Mouse (Mus musculus): ENCODE data around the gene Pou6f2. TPM values are rescaled to one million over a fixed set of nuclear protein-coding genes. Genes with fewer than 3 reads are reported as not detected.

Gene Pou6f2
- polyA plus RNA-seq, 1 experiment = not detected

GRCm38 (mm10) chr13:18133193-18133592, 264.3 kb downstream of the Pou6f2 start:
- TF ChIP-seq GATA1 (IDR thresholded peaks at IDR 0.05; ENCODE audit: low read length) = no peak

GRCm38 (mm10) chr13:18131324-18131723, 266.2 kb downstream of the Pou6f2 start:
- no peak for TF ChIP-seq GATA1 (IDR thresholded peaks at IDR 0.05; ENCODE audit: low read length)

GRCm38 (mm10) chr13:18129697-18130096, 267.8 kb downstream of the Pou6f2 start:
- no peak for TF ChIP-seq GATA1 (IDR thresholded peaks at IDR 0.05; ENCODE audit: low read length)

- no peak for TF ChIP-seq GATA1 (IDR thresholded peaks at IDR 0.05; ENCODE audit: low read length)
These were observed 268.7 kb downstream of the Pou6f2 start for GRCm38 (mm10) chr13:18128826-18129225.

- no peak for TF ChIP-seq GATA1 (IDR thresholded peaks at IDR 0.05; ENCODE audit: low read length)
These were observed 269.4 kb downstream of the Pou6f2 start for GRCm38 (mm10) chr13:18128053-18128452.

- TF ChIP-seq GATA1 (IDR thresholded peaks at IDR 0.05; ENCODE audit: low read length) = no peak
These were observed 271.4 kb downstream of the Pou6f2 start for GRCm38 (mm10) chr13:18126111-18126510.

- TF ChIP-seq GATA1 (IDR thresholded peaks at IDR 0.05; ENCODE audit: low read length) = no peak
These were observed 272.1 kb downstream of the Pou6f2 start for GRCm38 (mm10) chr13:18125226-18126000.

GRCm38 (mm10) chr13:18124368-18124767, 273.1 kb downstream of the Pou6f2 start:
- TF ChIP-seq GATA1 (IDR thresholded peaks at IDR 0.05; ENCODE audit: low read length) = no peak

GRCm38 (mm10) chr13:18120406-18120805, 277.1 kb downstream of the Pou6f2 start:
- no peak for TF ChIP-seq GATA1 (IDR thresholded peaks at IDR 0.05; ENCODE audit: low read length)

GRCm38 (mm10) chr13:18081443-18082119, 315.9 kb downstream of the Pou6f2 start:
- no peak for TF ChIP-seq GATA1 (IDR thresholded peaks at IDR 0.05; ENCODE audit: low read length)

Measured in G1E-ER4 (cell line).